Mouse (Mus musculus): ENCODE results near the gene Plekhb2. TPM values are rescaled to one million over a fixed set of nuclear protein-coding genes. Genes with fewer than 3 reads are reported as not detected.

Gene Plekhb2
- 26.5 TPM for total RNA-seq (2023)

DNA sequence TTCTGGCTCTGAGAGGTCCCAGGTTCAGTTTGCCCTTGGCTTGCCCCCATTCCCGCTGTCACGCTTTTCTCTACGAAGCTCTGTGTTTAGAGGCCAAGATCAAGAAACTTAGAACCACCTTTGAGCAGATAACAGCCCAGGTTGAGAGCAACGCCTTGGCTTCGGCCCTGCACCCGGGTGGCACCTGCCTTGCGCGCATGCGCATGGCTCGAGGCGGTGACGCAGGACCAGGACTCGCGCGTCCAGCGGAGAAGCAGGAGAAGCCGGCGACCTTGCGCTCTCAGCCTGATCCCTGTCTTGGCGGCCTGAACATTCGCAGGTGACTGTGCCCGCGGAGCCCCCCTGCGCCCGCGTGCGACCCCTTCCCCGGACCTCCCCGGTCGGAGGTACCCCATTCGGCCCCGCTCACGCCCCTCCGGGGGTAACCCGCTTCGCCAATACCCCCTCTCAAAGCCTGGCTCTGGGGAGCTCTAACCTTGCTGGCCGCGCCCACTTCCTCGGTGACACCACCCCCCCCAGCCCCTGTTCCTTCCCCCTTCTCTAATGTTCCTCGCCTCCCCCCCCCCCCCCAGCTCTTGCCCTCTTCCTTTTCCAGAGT lies at the start of gene Plekhb2:
Gene Plekhb2 (plus strand): TSS at position 232 of the 598 bp plus-strand sequence.

GRCm38 (mm10) chr1:34842887-34843618 lies 6.7 kb upstream of the Plekhb2 start, which contains the start of gene Fam168b:
Fam168b (minus strand) TSS chr1:34843065.

Other genes starting within 250 kb of the Plekhb2 start
- 195 TPM for gene Fam168b, start 6.9 kb upstream of the Plekhb2 start, total RNA-seq (2023)

All from CD4-positive naive resting alpha-beta T cell, adult 76 days (primary cell).